Comparison of ENCODE assay signal across 8 mouse cellular contexts in the genomic region with DNA sequence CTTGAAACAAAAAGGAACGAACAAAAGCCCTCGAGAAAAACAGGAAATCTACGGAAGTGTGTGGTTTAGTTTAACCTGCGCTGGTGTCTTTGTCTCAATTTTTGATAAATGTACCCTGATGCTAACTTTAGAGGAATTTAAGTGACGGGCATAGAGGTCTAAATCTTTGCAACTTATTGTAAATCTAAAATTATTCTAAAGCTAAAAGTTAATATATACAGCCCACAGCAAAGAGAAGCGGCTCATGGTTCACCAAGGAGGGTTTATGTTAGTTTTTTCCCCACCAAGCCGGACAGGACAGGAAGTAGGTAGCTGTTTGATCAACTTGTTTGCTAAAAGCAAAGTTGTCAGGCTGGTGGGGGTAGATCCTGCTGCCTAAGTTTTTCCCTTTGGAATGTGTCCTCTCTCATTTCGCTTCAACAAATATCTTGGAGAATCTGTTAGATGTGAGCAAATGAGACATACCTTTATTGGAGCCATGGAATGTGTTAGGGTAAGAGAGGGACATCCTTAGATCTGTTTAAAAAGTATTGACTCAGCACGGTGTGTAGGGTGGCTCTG. TPM values are rescaled to one million over a fixed set of nuclear protein-coding genes. Genes with fewer than 3 reads are reported as not detected.
DNase-seq lines count a peak whose midpoint lies in the region; ATAC-seq lines count a peak whose summit lies in the region.

No protein-coding gene starts in this region.

- intact Hi-C loops in heart, postnatal 36 days (cut with DNase I): no loop called here

- peak overlapping the region; percentile 65 for H3K4me3 ChIP-seq in heart, embryonic 12.5 days
- H3K4me3 ChIP-seq in hindbrain, embryonic 15.5 days: peak overlapping the region; percentile 51
- H3K4me3 ChIP-seq in midbrain, embryonic 11.5 days (ENCODE audit: low read depth, low read length): peak overlapping the region; percentile 45

- ATAC-seq in heart, embryonic 12.5 days (ENCODE audit: insufficient number of reproducible peaks, low FRiP score): no peak
- peak; percentile 40 for ATAC-seq in activated CD4-positive, CD25-positive, alpha-beta regulatory T cell, adult 4 months
- no peak for ATAC-seq in hindbrain, embryonic 15.5 days (ENCODE audit: low FRiP score, low read depth)
- no peak for ATAC-seq in midbrain, embryonic 11.5 days (ENCODE audit: low FRiP score)

- H3K4me2 ChIP-seq in heart, embryonic 12.5 days: peak overlapping the region; percentile 74
- H3K4me2 ChIP-seq in hindbrain, embryonic 15.5 days: peak overlapping the region; percentile 95
- H3K4me2 ChIP-seq in midbrain, embryonic 11.5 days: peak overlapping the region; percentile 58

- no peak overlapping the region for H3K27ac ChIP-seq in heart, embryonic 12.5 days (ENCODE audit: poor library complexity, severe bottlenecking)
- no peak overlapping the region for H3K27ac ChIP-seq in hindbrain, embryonic 15.5 days (replicated peaks)
- H3K27ac ChIP-seq in midbrain, embryonic 11.5 days (ENCODE audit: low read depth, low read length): no peak overlapping the region

- 0 out of 2 replicates have a peak, but pooled peaks cover 7% of the 10 kb centered on the region for H3K4me1 ChIP-seq in heart, embryonic 12.5 days (replicated peaks)
- peaks cover 9% of the 10 kb centered on the region for H3K4me1 ChIP-seq in hindbrain, embryonic 15.5 days (replicated peaks)
- no peaks in the 10 kb centered on the region for H3K4me1 ChIP-seq in midbrain, embryonic 11.5 days (ENCODE audit: control insufficient read depth, insufficient read depth, low read length)

- no peaks in the 10 kb centered on the region for H3K27me3 ChIP-seq in heart, embryonic 12.5 days (replicated peaks)
- 0 out of 2 replicates have a peak, but pooled peaks cover 2% of the 10 kb centered on the region for H3K27me3 ChIP-seq in hindbrain, embryonic 15.5 days
- H3K27me3 ChIP-seq in midbrain, embryonic 11.5 days (ENCODE audit: control insufficient read depth, insufficient read depth, low read length): no peaks in the 10 kb centered on the region

- 0 out of 2 replicates have a peak, but pooled peaks cover 4% of the 10 kb centered on the region for H3K9me3 ChIP-seq in heart, embryonic 12.5 days (replicated peaks)
- no peaks in the 10 kb centered on the region for H3K9me3 ChIP-seq in hindbrain, embryonic 15.5 days
- H3K9me3 ChIP-seq in midbrain, embryonic 11.5 days (ENCODE audit: control insufficient read depth, low read length): no peaks in the 10 kb centered on the region; the same call in 1 of the 2 replicates

- H3K36me3 ChIP-seq in heart, embryonic 12.5 days: peaks cover 12% of the 10 kb centered on the region
- H3K36me3 ChIP-seq in hindbrain, embryonic 15.5 days: peaks cover 10% of the 10 kb centered on the region
- H3K36me3 ChIP-seq in midbrain, embryonic 11.5 days (ENCODE audit: control insufficient read depth, insufficient read depth, low read length): peaks cover 5% of the 10 kb centered on the region; the same call in 1 of the 2 replicates

- 50% methylated on average over 9 of the region's 9 CpGs for WGBS in heart, embryonic 12.5 days
- 65% methylated on average over 9 of the region's 9 CpGs for WGBS in hindbrain, embryonic 15.5 days
- WGBS in midbrain, embryonic 11.5 days: 70% methylated on average over 9 of the region's 9 CpGs

- no peak for DNase-seq in heart, postnatal 36 days
- DNase-seq in midbrain, embryonic 11.5 days (ENCODE audit: low spot score, missing footprints): peak; percentile 88
- DNase-seq in cerebellum, postnatal 25 days: no peak
- no peak for DNase-seq in urinary bladder, postnatal 4 days (ENCODE audit: low spot score in 2 of 2)
- no peak for DNase-seq in kidney, postnatal 10 days

- H3K9ac ChIP-seq in heart, embryonic 12.5 days: peak overlapping the region; percentile 72; the same call in 1 of the 2 replicates
- H3K9ac ChIP-seq in hindbrain, embryonic 15.5 days: peak overlapping the region; percentile 35; the same call in 1 of the 2 replicates
- H3K9ac ChIP-seq in midbrain, embryonic 11.5 days (ENCODE audit: low read length): peak overlapping the region; percentile 62; the same call in 1 of the 2 replicates

RNA-seq across cellular contexts. Expression of a gene that starts 0.7 kb away (rescaled TPM):
- 4.6 and 4.8 TPM in 2 replicates for polyA plus RNA-seq in heart, embryonic 12.5 days (2016; fragmentation: Nextera tagmentation; extraction: Ambion mirVana)
- total RNA-seq in heart, postnatal 36 days (2021): under 1 TPM; 0.67 to 0.70 TPM
- 10 to 100 TPM; 23.3 to 25.2 TPM for polyA plus RNA-seq in activated CD4-positive, CD25-positive, alpha-beta regulatory T cell, adult 4 months (2017; shearing (Covaris generic))
- polyA plus RNA-seq in hindbrain, embryonic 15.5 days (2015; fragmentation: Nextera tagmentation; extraction: Ambion mirVana): 1.4 and 2.2 TPM in 2 replicates
- 1.4 and 2.6 TPM in 2 replicates for polyA plus RNA-seq in midbrain, embryonic 11.5 days (2014; fragmentation: Nextera tagmentation; extraction: Ambion mirVana)

RNA-seq across cellular contexts. Expression of a gene that starts 18.9 kb away (rescaled TPM):
- 9.7 and 11.3 TPM in 2 replicates for polyA plus RNA-seq in heart, embryonic 12.5 days (2016; fragmentation: Nextera tagmentation; extraction: Ambion mirVana)
- 10 to 100 TPM in 1 of 2 experiments, 1 to 10 TPM in 1; 8.9 to 14.3 TPM for total RNA-seq in heart, postnatal 36 days (2021)
- 10 to 100 TPM in 1 of 2 experiments, 1 to 10 TPM in 1; 4.1 to 18.8 TPM for polyA plus RNA-seq in activated CD4-positive, CD25-positive, alpha-beta regulatory T cell, adult 4 months (2017; shearing (Covaris generic))
- polyA plus RNA-seq in hindbrain, embryonic 15.5 days (2015; fragmentation: Nextera tagmentation; extraction: Ambion mirVana): 25.2 and 32.2 TPM in 2 replicates
- polyA plus RNA-seq in midbrain, embryonic 11.5 days (2014; fragmentation: Nextera tagmentation; extraction: Ambion mirVana): 21.4 and 24.6 TPM in 2 replicates

RNA-seq across cellular contexts. Expression of a gene that starts 19.4 kb away (rescaled TPM):
- polyA plus RNA-seq in heart, embryonic 12.5 days (2016; fragmentation: Nextera tagmentation; extraction: Ambion mirVana): 27.3 and 28.7 TPM in 2 replicates
- 10 to 100 TPM; 12.3 to 15.1 TPM for total RNA-seq in heart, postnatal 36 days (2021)
- 10 to 100 TPM; 20.9 to 26.3 TPM for polyA plus RNA-seq in activated CD4-positive, CD25-positive, alpha-beta regulatory T cell, adult 4 months (2017; shearing (Covaris generic))
- polyA plus RNA-seq in hindbrain, embryonic 15.5 days (2015; fragmentation: Nextera tagmentation; extraction: Ambion mirVana): 15.7 and 16.8 TPM in 2 replicates
- 26.5 and 31.2 TPM in 2 replicates for polyA plus RNA-seq in midbrain, embryonic 11.5 days (2014; fragmentation: Nextera tagmentation; extraction: Ambion mirVana)

RNA-seq across cellular contexts. Expression of a gene that starts 19.5 kb away (rescaled TPM):
- 216 and 219 TPM in 2 replicates for polyA plus RNA-seq in heart, embryonic 12.5 days (2016; fragmentation: Nextera tagmentation; extraction: Ambion mirVana)
- 10 to 100 TPM; 58.7 to 59.1 TPM for total RNA-seq in heart, postnatal 36 days (2021)
- 100 to 1,000 TPM; 135 to 140 TPM for polyA plus RNA-seq in activated CD4-positive, CD25-positive, alpha-beta regulatory T cell, adult 4 months (2017; shearing (Covaris generic))
- 297 and 302 TPM in 2 replicates for polyA plus RNA-seq in hindbrain, embryonic 15.5 days (2015; fragmentation: Nextera tagmentation; extraction: Ambion mirVana)
- 355 and 359 TPM in 2 replicates for polyA plus RNA-seq in midbrain, embryonic 11.5 days (2014; fragmentation: Nextera tagmentation; extraction: Ambion mirVana)

RNA-seq across cellular contexts. Expression of a gene that starts 53.5 kb away (rescaled TPM):
- polyA plus RNA-seq in heart, embryonic 12.5 days (2016; fragmentation: Nextera tagmentation; extraction: Ambion mirVana): 3.6 and 4.4 TPM in 2 replicates
- total RNA-seq in heart, postnatal 36 days (2021): under 1 TPM; 0.28 to 0.84 TPM
- polyA plus RNA-seq in activated CD4-positive, CD25-positive, alpha-beta regulatory T cell, adult 4 months (2017; shearing (Covaris generic)): 1 to 10 TPM; 5.1 to 5.5 TPM
- 2.7 and 3.2 TPM in 2 replicates for polyA plus RNA-seq in hindbrain, embryonic 15.5 days (2015; fragmentation: Nextera tagmentation; extraction: Ambion mirVana)
- polyA plus RNA-seq in midbrain, embryonic 11.5 days (2014; fragmentation: Nextera tagmentation; extraction: Ambion mirVana): 1.4 and 1.7 TPM in 2 replicates
